Mouse (Mus musculus) gastrocnemius, postnatal 36 days (tissue): ENCODE measurements around the gene Napepld. TPM values are rescaled to one million over a fixed set of nuclear protein-coding genes. Genes with fewer than 3 reads are reported as not detected.
"Not testable (repeated sequence)": the region's sequence is repeated elsewhere in the genome, so short reads cannot be mapped to it uniquely, and the experiment has no call there.

ENCODE experiments used
- DNase-seq, 2 experiments: peaks; one replicate each; pipeline ENCODE4 v3.0.0; 2022
- intact Hi-C: fragments of 180-260 bp; cut with DNase I; formaldehyde crosslinking; loops from one replicate; pipeline ENCODE4 v1.15.1; 2025
- total RNA-seq, 2 experiments: library from RNA; stranded (reverse); gene quantifications; 2 replicates each; pipeline ENCODE4 v1.2.3; 2021

Gene Napepld
- total RNA-seq, 2 experiments from 2014 or later, result 8.8 to 9.9 TPM

DNA sequence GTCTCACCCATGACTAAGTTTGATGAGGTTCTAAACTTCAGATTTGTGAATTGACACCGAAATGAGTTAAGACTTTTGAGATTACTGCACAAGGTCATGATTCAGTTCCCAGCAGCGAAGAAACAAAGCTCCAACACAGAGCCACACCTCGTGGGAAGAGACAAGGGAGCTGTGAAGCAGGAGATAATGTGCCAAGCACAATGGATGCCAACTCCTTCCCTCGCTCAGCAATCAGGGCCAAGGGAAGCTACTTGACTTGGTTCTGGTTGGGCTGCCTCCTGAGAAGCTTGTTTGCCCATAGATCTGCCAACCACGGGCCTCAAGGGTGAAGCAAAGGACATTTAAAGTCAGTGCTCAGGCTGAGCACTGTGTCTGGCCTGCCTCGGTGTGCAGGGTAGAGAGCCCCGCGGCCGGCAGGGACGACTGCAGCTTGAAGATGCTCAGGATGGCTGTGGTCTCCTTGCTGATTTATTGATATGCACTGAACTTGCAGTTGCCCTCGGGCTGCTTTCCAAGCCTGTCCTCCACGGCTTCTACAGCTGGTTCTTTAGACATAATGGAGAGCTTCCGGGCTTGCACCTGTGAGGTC, 11.0 kb upstream of the Napepld start:
- no peak for DNase-seq
- intact Hi-C loops, result no loop called here

DNA sequence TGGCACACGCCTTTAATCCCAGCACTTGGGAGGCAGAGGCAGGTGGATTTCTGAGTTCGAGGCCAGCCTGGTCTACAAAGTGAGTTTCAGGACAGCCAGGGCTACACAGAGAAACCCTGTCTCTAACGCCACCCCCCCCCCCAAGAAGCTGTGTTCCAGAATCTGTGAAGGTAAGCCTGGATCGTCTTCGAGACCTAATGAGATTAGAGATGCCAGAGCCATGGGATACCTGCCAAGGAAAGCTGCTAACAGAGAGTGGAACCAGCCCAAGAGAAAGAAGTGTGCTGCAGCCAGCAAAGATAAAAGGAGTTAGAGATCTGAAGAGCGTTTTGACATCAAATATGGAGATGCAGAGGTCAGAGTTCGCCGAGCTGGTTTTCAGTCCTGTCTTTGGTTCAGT, 6.8 kb upstream of the Napepld start:
- intact Hi-C loops, DNase-seq: not testable (repeated sequence)

DNA sequence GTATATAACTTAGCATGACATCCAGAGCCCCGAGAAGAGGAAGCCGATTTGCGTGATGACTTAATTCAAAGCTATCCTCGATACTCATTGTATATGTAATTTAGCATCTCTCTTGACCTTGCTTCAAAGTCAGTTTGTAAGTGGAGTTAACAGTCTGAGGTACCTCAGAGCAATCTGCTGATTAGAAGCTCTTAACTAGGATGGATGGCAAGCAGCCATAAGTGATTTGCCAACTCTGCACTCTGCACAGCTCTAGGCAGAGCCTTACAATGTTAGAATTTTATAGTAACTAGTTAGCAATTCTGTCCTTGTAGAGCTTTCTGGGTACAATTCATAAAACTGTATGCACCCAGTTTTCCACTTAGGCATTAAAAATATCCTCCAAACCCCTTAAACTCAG, 5.3 kb upstream of the Napepld start:
- intact Hi-C loops, result no loop called here
- no peak for DNase-seq

DNA sequence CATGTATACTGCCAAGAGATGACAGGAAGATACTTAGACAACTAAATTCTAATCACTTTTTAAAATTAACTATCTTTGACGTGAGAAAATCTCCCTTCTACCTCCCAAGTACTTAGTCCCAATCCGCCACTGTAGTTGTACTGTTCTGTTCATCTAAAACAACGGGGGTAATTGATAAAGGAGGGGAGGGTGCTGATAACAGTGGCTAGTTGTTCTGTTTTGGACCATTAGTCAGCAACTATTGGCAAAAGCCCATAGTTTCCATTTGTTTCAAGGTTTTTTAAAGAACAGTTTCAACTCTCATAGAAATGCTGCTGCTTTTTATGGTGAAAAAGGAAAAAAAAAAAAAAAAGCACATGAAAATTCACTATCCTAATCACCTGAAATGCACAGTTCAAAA, 2.5 kb upstream of the Napepld start:
- intact Hi-C loops, result no loop called here
- no peak for DNase-seq

DNA sequence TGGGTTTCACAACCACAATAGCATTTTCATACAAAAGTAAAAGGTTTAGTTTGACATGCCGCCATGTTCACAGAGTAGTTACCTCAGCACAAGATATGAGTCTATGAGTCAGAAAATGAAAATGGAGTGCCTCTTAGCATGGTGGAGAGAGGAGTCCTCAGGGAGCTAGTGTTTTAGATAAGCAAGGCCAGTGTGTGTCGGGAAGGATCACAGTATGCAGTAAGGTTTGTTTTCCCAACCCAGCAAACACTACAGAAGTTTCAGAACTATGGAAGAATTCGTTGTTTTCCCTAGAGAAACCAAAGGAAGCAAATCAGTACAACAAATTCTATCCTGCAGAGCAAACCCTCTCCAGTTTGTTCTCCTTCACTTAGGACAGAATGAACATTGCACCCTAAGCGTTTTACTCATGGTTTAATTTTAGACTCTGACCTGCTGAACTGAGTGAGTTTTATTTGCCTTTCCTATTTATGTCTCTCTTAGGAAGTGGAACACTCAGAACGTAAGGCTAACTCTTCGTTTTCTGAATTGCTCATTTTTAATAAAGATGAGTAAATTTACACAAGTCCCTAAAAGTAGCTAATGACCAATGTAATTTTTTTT, 1.8 kb upstream of the Napepld start:
- intact Hi-C loops, result no loop called here
- no peak for DNase-seq

DNA sequence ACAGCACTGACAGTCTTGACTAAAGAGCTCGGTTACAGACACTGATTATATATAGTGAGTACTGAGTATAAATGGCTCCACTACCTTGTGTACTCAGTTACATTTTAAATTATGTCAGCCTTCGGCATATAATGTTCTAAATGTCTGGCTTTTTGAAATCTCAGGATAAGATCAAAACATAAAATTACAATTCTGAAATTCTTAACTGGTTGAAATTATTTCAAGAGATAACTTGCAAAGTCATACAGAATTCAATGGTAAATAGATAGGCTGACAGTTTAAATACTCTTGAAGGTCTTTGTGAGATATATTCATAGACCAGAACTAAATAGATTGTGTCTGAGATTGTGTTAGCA, 791 bp upstream of the Napepld start:
- intact Hi-C loops, result no loop called here
- no peak for DNase-seq

DNA sequence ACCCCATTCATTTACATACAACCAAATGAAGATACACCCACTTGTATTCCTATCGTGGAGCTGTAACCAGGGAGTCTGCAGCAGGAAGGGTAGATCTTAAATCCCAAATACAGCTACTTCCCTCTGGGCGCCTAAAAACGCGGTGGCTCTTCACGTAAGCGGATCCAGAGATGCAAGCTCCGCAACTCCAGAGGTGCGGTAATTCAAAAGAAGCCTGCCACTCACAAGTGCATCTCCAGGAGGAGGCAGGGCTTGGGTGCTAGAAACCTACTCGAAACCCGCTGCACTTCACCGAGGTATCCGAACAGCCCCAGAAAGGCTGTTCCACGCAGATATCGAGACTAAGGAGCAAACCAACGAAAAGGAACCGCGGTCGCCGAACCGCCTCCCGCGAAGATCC, 262 bp downstream of the Napepld start:
- intact Hi-C loops, result loop anchor here (2.0 kb wide), 1 partner anchor 36 kb away; the partner anchor contains the start of gene Pmpcb
- DNase-seq, result no peak

DNA sequence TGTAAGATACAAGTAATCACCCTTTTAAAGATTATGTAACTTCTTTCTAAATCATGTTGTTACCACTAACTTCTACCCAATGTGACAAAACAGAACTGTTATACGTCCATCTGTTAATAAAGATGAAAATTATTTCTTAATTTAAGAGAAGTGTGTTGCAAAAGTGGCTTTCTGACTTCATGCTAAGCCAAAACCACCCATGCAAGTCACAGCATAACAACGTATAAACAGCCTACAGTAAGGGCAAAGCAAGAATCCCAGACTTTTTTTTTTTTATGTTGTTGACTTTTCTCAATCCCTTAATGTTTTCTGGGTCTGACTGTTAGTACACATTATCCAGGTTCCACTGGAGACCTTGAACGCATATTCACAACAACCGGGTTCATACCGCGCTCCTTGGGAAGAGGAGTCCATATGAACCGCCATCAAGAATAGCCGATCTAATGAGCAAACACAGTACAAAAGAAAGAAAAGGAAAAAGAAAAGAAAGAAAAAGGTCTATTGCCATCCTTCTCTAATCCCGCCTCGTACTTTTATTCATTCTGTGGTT, 849 bp downstream of the Napepld start:
- DNase-seq, result no peak
- intact Hi-C loops, result loop anchor here (2.0 kb wide), 1 partner anchor 36 kb away; the partner anchor contains the start of gene Pmpcb

DNA sequence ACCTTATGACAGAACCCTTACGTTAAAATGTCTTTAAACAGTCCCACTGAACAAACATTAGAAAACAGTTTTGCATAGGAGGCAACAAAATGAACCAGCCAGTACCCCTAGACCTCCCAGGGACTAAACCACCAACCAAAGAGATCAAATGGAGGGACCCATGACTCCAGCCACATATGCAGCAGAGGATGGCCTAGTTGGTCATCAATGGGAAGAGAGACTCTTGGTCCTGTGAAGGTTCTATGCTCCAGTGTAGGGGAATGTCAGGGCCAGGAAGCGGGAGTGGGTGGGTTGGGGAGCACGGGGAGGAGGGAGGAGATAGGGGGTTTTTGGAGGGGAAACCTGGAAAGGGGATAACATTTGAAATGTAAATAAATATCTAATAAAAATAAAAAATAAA, 1.6 kb downstream of the Napepld start:
- DNase-seq, result not testable (repeated sequence)
- intact Hi-C loops, result loop anchor here (5.0 kb wide), 1 partner anchor 47 kb away; no protein-coding TSS in a partner anchor

DNA sequence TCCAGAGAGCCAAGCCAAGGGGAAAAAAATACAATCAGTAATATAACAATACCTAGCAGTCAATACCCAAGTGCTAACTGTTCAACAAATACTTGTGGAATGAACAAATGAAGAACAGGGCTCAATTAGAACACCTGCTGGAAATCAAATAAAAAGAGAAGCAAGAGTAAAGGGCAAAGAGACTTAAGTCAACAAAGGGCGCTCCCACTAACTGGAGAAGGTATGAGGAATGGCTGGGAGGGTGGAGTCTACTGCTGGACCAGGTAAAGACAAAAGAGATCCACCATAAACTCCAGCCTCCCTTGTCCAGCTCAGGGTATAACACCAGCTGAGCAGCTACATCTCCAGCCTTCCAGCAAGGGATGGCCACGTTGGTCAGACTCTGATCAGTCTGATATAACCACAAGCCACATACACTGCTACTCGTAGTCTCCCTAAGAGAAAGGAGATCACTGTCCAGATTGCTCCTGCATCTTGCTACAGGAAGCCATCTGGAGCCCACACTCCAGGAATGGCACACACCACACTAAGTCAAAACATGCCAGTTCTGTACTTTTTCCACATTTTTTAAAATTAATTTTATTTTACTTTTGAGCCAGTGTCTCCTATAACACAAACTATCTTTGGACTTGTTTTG, 6.2 kb downstream of the Napepld start:
- no peak for DNase-seq
- intact Hi-C loops, result loop anchor here (5.0 kb wide), 1 partner anchor 43 kb away; no protein-coding TSS in a partner anchor

DNA sequence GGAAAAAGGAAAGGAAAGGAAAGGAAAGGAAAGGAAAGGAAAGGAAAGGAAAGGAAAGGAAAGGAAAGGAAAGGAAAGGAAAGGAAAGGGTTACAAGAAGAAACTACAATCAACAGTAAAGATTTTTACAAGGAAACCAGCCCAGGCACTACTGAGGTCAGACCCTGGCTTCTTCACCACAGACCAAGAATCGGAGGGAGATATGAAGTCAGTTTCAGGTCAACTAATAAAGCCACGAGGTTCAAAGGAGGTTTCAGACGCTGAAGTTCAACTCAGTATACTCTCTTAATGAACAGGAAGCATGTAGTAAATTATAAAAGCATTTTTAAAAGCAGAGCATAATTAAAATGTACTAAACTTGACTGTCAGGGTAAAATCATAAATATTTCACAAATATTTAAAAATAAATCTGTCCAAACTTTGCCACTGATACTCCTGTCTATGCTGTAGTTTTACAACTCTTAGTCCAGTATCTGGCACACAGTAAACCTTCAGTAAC, 7.8 kb downstream of the Napepld start:
- intact Hi-C loops, result no loop called here
- DNase-seq, result no peak

DNA sequence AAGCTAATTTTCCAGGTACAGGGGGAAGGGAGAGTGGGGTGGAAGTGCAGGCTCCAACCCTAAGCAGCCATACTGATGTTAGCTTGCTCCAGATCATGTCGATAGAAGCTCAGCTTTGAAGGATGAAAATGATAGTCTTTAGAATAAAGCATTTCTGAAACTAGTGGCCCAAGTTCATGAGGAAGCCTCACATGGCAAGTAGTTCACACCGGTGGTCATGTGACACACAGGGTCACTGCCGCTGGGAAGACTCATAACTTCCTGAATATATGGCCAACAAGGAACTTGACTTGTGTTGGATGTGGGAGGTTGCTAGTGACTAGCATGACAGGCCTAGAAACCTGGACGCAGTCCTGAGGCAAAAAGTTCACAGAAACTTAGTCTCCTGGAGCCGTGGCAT, 9.0 kb downstream of the Napepld start:
- DNase-seq, result no peak
- intact Hi-C loops, result no loop called here

DNA sequence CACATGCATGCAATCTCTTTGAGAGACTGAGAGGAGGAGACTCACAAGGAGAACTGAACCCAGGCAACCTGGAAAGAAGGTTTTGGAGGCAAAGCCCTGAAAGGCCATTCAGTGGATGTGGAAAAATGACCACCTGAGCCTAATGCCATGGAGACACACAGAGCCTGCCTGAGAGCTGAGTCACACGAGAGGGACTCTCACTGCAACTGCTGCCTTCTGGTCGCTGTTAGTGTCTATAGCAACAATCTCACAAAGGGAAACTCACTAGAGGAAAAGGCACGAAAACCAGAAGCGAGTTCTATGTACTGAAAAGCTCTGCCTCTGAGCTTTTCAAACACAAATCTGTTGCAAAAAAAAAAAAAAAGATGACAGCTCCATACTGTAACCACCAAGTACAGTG, 14.2 kb downstream of the Napepld start:
- intact Hi-C loops, result no loop called here
- no peak for DNase-seq

DNA sequence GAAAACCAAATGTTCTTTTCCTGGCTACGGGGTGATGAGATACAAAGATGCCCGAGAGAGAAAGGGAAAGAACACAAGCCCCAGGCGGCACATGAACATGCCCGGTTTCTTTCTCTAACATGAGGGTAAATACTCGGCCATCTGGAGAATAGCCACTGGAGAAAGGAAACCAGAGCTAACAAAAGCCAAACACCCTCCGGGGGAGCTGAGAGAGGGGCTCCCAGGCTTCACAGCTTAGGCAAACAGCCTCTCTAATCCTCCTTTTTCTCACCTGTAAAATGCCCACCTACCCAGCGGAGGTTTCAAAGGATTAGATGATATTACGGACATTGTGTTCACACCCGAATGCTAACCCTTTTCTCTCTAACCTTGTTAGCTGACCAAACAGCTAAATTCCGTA, 16.2 kb downstream of the Napepld start:
- intact Hi-C loops, result no loop called here

DNA sequence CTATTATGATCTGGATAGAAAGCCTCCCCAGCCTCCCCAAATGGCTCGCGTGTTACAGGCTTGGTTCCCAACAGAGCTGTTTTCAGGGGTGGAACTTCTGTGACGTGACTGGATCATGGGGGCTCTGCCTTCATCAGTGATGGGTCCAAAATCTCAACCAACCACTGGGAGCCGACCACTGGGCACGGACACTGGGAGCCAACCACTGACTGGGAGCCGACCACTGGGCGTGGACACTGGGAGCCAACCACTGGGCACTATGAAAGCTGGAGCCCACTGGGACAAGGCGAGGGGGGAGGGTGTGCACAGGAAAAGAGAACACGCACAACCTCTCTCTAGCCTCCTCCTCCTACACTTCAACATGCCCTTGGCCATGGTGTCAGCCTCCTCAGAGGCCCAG, 17.4 kb downstream of the Napepld start:
- DNase-seq, result no peak
- intact Hi-C loops, result no loop called here

More for the DNA sequence above, 16.2 kb downstream of the Napepld start:
- DNase-seq, result no peak

DNA sequence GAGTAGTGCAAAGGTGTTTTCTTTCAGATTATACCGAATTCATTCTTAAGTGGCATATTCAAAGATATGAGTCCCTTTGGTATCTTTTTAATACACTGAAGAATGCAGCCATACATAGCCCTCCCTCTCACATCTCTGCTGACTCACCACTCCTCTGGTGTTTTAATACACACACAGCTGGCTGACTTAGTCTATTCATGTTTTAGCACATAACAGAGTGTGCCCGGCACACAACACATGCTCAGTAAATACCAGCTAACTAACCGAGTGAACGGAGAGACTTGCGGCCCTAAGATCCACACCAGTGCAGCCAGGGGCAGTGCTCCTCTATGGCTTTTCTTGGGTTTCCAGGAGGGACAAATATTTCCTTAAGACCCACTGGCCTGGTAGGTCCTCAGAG, 20.3 kb downstream of the Napepld start:
- no peak for DNase-seq
- intact Hi-C loops, result no loop called here

DNA sequence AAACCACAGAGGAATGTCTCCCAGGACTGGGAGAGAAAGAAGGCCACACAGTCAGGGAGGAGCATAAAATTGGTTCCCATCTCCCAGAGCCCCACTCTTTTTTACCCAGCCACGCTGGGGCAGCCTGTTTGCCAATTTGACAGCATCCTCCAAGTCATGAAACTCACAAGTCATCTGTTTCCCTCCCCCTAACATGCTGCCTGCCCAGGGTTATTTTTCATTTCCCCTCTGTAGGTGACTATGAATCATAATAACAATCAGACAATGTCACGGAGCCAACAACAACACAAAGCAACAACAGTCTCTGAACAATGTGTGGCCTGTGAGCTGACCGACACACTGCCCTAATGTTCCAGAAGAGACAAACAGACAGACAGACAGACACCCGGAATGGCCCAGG, 21.2 kb downstream of the Napepld start:
- intact Hi-C loops, result no loop called here
- DNase-seq, result no peak

DNA sequence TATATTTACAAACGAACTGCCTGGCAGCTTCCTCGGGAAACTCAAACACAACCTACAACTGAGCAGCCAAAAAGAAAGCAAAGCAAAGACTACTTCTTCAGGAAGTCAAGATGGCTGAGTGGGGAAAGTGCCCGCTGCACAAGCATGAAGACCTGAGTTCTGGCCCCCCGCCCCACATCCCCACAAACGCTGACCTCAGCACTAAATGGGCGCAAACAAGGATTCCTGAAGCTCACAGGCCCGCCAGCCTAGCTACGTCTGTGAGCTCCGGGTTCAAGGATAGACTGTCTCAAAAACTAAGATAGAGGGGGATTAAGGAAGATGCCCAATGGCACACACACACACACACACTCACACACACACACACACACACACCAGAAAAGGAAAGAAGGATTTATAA, 22.8 kb downstream of the Napepld start:
- DNase-seq, result no peak
- intact Hi-C loops, result no loop called here

DNA sequence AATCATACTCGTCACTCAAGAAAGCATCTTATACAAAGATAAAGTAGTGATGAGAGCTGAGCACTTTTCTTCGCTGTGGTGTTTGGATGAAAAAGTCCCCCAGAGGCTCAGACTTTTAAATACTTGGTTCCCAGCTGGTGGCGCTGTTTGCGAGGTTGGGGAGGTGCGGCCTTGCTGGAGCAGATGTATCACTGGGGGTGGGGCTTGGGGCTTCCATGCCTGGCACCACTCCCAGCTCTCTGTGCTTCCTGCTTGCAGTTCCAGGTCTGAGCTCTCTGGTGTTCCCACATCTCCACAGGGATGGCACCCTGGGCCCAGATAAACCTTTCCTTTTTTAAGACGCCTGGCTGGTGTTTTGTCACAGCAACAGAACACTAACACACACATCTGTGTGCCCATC, 23.3 kb downstream of the Napepld start:
- intact Hi-C loops, result no loop called here
- DNase-seq, result no peak

DNA sequence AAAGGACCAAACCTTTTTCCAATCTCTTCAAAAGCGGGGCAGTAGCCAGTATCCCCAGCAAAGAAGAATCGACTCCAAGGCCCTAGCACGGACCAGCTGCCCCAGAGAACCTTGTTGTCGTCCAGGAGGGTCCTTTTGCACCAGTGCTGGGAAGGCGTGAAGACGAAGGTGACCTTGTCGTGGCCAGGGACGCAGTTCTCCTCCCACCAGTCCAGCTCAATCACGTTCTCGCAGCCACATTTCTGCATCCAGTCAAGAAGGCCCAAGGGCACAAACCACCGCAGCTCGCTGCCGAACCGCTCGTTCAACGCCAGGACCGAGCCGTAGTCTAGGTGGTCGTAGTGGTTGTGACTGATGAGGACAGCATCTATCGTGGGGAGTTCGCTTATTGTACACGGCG, 25.7 kb downstream of the Napepld start:
- no peak for DNase-seq
- intact Hi-C loops, result no loop called here

DNA sequence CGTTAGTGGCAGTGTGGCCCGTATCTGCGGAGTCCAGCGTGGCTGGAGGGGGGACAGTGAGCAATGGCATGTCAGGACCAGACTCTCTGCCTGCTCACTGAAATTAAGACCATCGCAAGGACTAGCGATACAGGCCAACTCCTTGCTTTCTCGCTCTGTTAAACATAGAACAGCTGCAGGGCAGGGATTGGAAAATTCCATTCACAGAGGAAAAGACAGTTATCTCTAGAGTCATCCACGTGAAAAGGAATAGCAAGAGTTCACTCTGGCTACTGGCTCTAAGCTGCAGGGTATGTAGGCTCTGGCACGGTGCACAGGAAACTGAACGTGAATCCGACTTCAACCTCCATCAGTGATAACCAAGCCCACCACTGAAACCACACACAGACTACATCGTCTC, 26.2 kb downstream of the Napepld start:
- intact Hi-C loops, result no loop called here
- DNase-seq, result no peak

DNA sequence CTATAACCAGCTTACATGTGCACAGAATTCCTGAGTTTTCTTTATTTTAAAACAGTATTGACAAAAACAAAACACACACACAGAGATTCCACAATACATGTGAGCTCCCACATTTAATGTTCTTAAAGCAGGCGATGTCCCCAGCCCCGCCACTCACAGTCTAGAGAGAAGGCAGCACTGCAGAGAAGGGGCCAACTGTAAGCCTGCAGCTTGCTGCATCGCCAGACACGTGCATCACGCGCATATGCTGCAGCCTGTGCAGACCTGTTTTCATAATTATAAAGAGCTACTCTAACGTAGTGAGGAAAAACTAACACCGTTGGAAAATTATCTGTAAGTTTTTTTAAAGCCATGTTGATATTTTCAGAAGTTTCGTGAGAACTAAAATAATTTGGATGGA, 27.5 kb downstream of the Napepld start:
- intact Hi-C loops, result no loop called here
- no peak for DNase-seq
